Comparison of ENCODE assay signal across 8 mouse cellular contexts in the genomic region with DNA sequence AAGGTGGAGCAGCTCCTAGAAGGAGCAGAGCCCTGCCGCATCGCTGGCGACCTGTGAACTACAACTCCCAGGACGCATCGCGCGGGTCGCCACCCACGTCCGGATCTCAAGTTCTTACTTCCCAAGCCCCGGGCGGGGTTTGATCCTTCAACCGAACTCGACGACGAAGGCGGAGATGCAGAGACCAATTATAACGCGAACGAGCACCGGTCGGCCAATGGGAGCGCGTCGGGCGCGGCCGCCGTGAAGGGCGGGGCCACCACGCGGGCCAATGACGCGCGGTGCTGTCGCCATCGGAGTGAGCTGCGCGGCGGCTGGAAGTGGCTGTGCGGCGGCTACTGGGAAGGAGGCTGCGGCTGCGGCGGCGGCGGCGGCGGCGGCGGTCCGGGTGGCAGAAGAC. TPM values are rescaled to one million over a fixed set of nuclear protein-coding genes. Genes with fewer than 3 reads are reported as not detected.
DNase-seq lines count a peak whose midpoint lies in the region; ATAC-seq and TF ChIP-seq lines count a peak whose summit lies in the region.

A gene (plus strand): TSS at position 284 of the 400 bp plus-strand sequence.

- ATAC-seq in heart, embryonic 15.5 days (replicated peaks; ENCODE audit: insufficient number of reproducible peaks, insufficient read depth, low FRiP score, low read depth): peak; percentile 82
- ATAC-seq in liver, embryonic 14.5 days (ENCODE audit: insufficient read depth): peak; percentile 83
- peak; percentile 84 for ATAC-seq in neural tube, embryonic 11.5 days (ENCODE audit: insufficient read depth, low FRiP score, low TSS enrichment)
- peak; percentile 91 for ATAC-seq in stomach, postnatal 0 days (ENCODE audit: low FRiP score, low TSS enrichment)

- peak within 1 kb of the TSS; percentile 93 for H3K27ac ChIP-seq in forebrain, embryonic 10.5 days
- H3K27ac ChIP-seq in heart, embryonic 15.5 days: peak within 1 kb of the TSS; percentile 72
- H3K27ac ChIP-seq in liver, embryonic 14.5 days: no peak within 1 kb of the TSS; the same call in 1 of the 2 replicates
- H3K27ac ChIP-seq in neural tube, embryonic 11.5 days (ENCODE audit: low read depth, low read length): peak within 1 kb of the TSS; percentile 67
- H3K27ac ChIP-seq in stomach, postnatal 0 days (replicated peaks): peak within 1 kb of the TSS; percentile 81

- peak within 1 kb of the TSS; percentile 96 for H3K4me3 ChIP-seq in forebrain, embryonic 10.5 days
- H3K4me3 ChIP-seq in heart, embryonic 15.5 days: peak within 1 kb of the TSS; percentile 87
- H3K4me3 ChIP-seq in liver, embryonic 14.5 days (ENCODE audit: insufficient read depth in 1 of 2, low read depth in 2 of 2, low read length in 2 of 2): peak within 1 kb of the TSS; percentile 70 to 77
- H3K4me3 ChIP-seq in neural tube, embryonic 11.5 days (ENCODE audit: low read depth, low read length): peak within 1 kb of the TSS; percentile 91
- H3K4me3 ChIP-seq in stomach, postnatal 0 days (ENCODE audit: low read depth, low read length): peak within 1 kb of the TSS; percentile 77

- no peak for TF ChIP-seq CTCF in liver, embryonic 14.5 days (IDR thresholded peaks at IDR 0.05; ENCODE audit: low read depth)
- TF ChIP-seq CTCF in stomach, postnatal 0 days (IDR thresholded peaks at IDR 0.05; ENCODE audit: low read depth): no peak

- peak within 1 kb of the TSS; percentile 81 for H3K9ac ChIP-seq in heart, embryonic 15.5 days
- peak within 1 kb of the TSS; percentile 71 for H3K9ac ChIP-seq in liver, embryonic 14.5 days (replicated peaks)
- H3K9ac ChIP-seq in neural tube, embryonic 11.5 days (ENCODE audit: low read length): peak within 1 kb of the TSS; percentile 73
- peak within 1 kb of the TSS; percentile 83 for H3K9ac ChIP-seq in stomach, postnatal 0 days (ENCODE audit: low read length)

- peaks cover 49% of the 10 kb centered on the region for H3K36me3 ChIP-seq in forebrain, embryonic 10.5 days (replicated peaks)
- peaks cover 23% of the 10 kb centered on the region for H3K36me3 ChIP-seq in heart, embryonic 15.5 days
- H3K36me3 ChIP-seq in liver, embryonic 14.5 days (replicated peaks; ENCODE audit: control insufficient read depth, insufficient read depth, low read depth): peaks cover 8% of the 10 kb centered on the region
- peaks cover 5% of the 10 kb centered on the region; the same call in 1 of the 2 replicates for H3K36me3 ChIP-seq in neural tube, embryonic 11.5 days (ENCODE audit: control insufficient read depth, insufficient read depth, low read length)
- H3K36me3 ChIP-seq in stomach, postnatal 0 days (ENCODE audit: control insufficient read depth, insufficient read depth, low read length): peaks cover 4% of the 10 kb centered on the region

- TF ChIP-seq EP300 in liver, embryonic 14.5 days (IDR thresholded peaks at IDR 0.05; ENCODE audit: low read depth): no peak
- TF ChIP-seq EP300 in stomach, postnatal 0 days (optimal IDR thresholded peaks at IDR 0.05): no peak

- H3K4me2 ChIP-seq in heart, embryonic 15.5 days: peak within 1 kb of the TSS; percentile 93
- H3K4me2 ChIP-seq in liver, embryonic 14.5 days (ENCODE audit: low read depth): peak within 1 kb of the TSS; percentile 81
- H3K4me2 ChIP-seq in neural tube, embryonic 11.5 days (ENCODE audit: low read depth): peak within 1 kb of the TSS; percentile 88
- H3K4me2 ChIP-seq in stomach, postnatal 0 days (replicated peaks; ENCODE audit: low read depth): peak within 1 kb of the TSS; percentile 92

- WGBS in forebrain, embryonic 10.5 days: under 1% methylated on average over 50 of the region's 52 CpGs
- WGBS in heart, embryonic 15.5 days: under 1% methylated on average over 47 of the region's 52 CpGs
- under 1% methylated on average over 42 of the region's 52 CpGs for WGBS in liver, embryonic 14.5 days (ENCODE audit: insufficient replicate concordance)
- 0% methylated on average over 52 of the region's 52 CpGs for WGBS in neural tube, embryonic 11.5 days
- under 1% methylated on average over 35 of the region's 52 CpGs for WGBS in stomach, postnatal 0 days

- H3K9me3 ChIP-seq in forebrain, embryonic 10.5 days: no peaks in the 10 kb centered on the region
- no peaks in the 10 kb centered on the region for H3K9me3 ChIP-seq in heart, embryonic 15.5 days (replicated peaks)
- no peaks in the 10 kb centered on the region for H3K9me3 ChIP-seq in liver, embryonic 14.5 days (ENCODE audit: control insufficient read depth, low read length)
- H3K9me3 ChIP-seq in neural tube, embryonic 11.5 days (ENCODE audit: control insufficient read depth, low read length): no peaks in the 10 kb centered on the region
- H3K9me3 ChIP-seq in stomach, postnatal 0 days (ENCODE audit: control insufficient read depth, low read length): no peaks in the 10 kb centered on the region

- no peaks in the 10 kb centered on the region for H3K27me3 ChIP-seq in forebrain, embryonic 10.5 days (ENCODE audit: poor library complexity, severe bottlenecking)
- H3K27me3 ChIP-seq in heart, embryonic 15.5 days: no peaks in the 10 kb centered on the region
- H3K27me3 ChIP-seq in liver, embryonic 14.5 days (ENCODE audit: control insufficient read depth, insufficient read depth, low read length): no peaks in the 10 kb centered on the region
- H3K27me3 ChIP-seq in neural tube, embryonic 11.5 days (ENCODE audit: control insufficient read depth, insufficient read depth, low read length): no peaks in the 10 kb centered on the region
- no peaks in the 10 kb centered on the region for H3K27me3 ChIP-seq in stomach, postnatal 0 days (ENCODE audit: control insufficient read depth, insufficient read depth, low read length)

- peak; percentile 94 to 96 for DNase-seq in CD8-positive naive resting alpha-beta T cell, adult 2 months (ENCODE audit: low read depth in 2 of 2, low spot score in 2 of 2)
- DNase-seq in c-Kit-positive CD71-negative TER-119-negative erythroid progenitor cells, embryonic 14.5 days (ENCODE audit: low read depth): peak; percentile 96
- peak; percentile 97 for DNase-seq in forebrain, embryonic 10.5 days (ENCODE audit: extremely low spot score, low spot score)
- peak; percentile 99 to 100 for DNase-seq in kidney, postnatal 25 days
- peak; percentile 99 for DNase-seq in liver, embryonic 14.5 days (ENCODE audit: low read depth in 3 of 3, low spot score in 3 of 3)
- DNase-seq in neural tube, embryonic 11.5 days (ENCODE audit: low spot score): peak; percentile 99
- DNase-seq in stomach, postnatal 0 days (ENCODE audit: low spot score): peak; percentile 98

- peaks cover 36% of the 10 kb centered on the region for H3K4me1 ChIP-seq in forebrain, embryonic 10.5 days
- peaks cover 36% of the 10 kb centered on the region for H3K4me1 ChIP-seq in heart, embryonic 15.5 days (replicated peaks)
- peaks cover 16 to 17% of the 10 kb centered on the region in 2 experiments for H3K4me1 ChIP-seq in liver, embryonic 14.5 days (replicated peaks; ENCODE audit: control insufficient read depth in 2 of 2, insufficient read depth in 2 of 2, low read length in 1 of 2)
- H3K4me1 ChIP-seq in neural tube, embryonic 11.5 days (ENCODE audit: control insufficient read depth, insufficient read depth, low read length): peaks cover 14% of the 10 kb centered on the region
- peaks cover 8% of the 10 kb centered on the region for H3K4me1 ChIP-seq in stomach, postnatal 0 days (replicated peaks; ENCODE audit: control insufficient read depth, insufficient read depth)

RNA-seq across cellular contexts. Expression of the gene that starts here (rescaled TPM):
- polyA plus RNA-seq in forebrain, embryonic 10.5 days (2016; fragmentation: Nextera tagmentation; extraction: Ambion mirVana): 116 and 122 TPM in 2 replicates
- 68.4 and 84.1 TPM in 2 replicates for polyA plus RNA-seq in heart, embryonic 15.5 days (2015; fragmentation: Nextera tagmentation; extraction: Ambion mirVana)
- polyA plus RNA-seq in liver, embryonic 14.5 days (2012; rRNA removed): 24.8 and 25.4 TPM in 2 replicates
- polyA plus RNA-seq in liver, embryonic 14.5 days (2014; fragmentation: Nextera tagmentation; extraction: Ambion mirVana): 34.4 and 36.9 TPM in 2 replicates
- 162 and 170 TPM in 2 replicates for polyA plus RNA-seq in neural tube, embryonic 11.5 days (2014; fragmentation: Nextera tagmentation; extraction: Ambion mirVana)
- polyA plus RNA-seq in stomach, postnatal 0 days (2015; fragmentation: Nextera tagmentation; extraction: Ambion mirVana): 72.5 and 74.5 TPM in 2 replicates
